Mouse (Mus musculus) adrenal gland, postnatal 36 days (tissue): ENCODE data around the gene Cemip. TPM values are rescaled to one million over a fixed set of nuclear protein-coding genes. Genes with fewer than 3 reads are reported as not detected.

ENCODE experiments used
- DNase-seq, 2 experiments: peaks; one replicate each; pipeline ENCODE4 v3.0.0; 2021; ENCODE audit warnings: mixed read lengths in 1 of 2
- total RNA-seq, 2 experiments: library from RNA; stranded (reverse); gene quantifications; 2 replicates each; pipeline ENCODE4 v1.2.3; 2021

Gene Cemip
- total RNA-seq, 2 experiments from 2014 or later: 0.79 to 1.6 TPM

DNA sequence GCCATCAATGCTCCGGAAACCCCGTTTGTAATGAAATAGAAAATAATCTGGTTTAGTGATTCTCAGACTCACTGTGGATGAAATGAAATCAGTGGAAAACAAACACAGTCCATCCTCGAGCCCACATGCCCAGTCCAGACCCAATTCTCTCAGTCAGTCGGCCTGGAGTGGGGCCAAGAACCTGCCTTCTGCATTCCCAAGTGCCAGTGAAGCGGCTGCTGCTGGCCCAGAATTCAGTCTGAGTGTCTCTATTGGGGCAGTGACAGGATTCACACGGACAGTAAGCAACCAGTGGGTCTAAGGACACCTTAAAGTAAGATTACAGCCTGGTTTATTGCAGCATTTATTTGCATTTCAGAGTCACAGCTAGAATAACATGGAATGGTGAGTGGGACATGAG, 10.2 kb upstream of the Cemip start:
- peak; percentile 45 to 55 for DNase-seq

DNA sequence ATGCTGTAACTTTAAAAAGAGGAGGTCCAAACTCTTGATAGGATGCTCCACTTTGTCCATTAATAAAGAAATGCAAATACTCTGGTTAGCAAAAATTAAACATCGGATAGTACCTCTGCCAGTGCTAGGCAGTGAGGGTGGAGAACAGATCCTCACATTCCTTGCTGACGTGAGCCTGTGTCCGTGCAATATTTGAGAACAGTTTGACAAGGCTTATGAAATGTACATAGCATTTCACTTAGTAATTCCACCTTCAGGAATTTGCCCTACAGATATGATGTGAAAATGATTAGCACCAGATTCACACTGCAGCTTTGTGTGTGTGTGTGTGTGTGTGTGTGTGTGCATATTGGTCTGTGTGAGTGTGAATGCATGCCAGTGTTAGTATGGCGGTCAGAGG, 4.5 kb upstream of the Cemip start:
- DNase-seq: no peak

DNA sequence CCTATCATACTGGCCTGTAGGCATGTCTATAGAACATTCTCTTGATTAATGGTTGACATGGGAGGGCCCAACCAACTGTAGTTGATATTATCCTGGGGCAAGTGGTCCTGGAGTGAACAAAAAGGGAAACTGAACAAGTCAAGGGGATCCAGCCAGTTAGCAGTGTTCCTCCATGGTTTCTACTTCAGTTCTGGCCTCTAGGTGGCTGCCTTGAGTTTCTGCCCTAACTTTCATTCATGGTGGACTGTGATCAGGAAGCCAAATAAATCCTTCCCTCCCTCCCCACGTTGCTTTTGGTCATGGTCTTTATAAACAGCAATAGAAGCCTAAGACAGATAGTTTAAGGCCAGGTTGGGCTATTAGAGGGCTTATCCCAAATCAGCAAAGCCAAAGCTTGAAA, 3.5 kb upstream of the Cemip start:
- peak in 1 of 2 experiments; percentile 38 for DNase-seq

DNA sequence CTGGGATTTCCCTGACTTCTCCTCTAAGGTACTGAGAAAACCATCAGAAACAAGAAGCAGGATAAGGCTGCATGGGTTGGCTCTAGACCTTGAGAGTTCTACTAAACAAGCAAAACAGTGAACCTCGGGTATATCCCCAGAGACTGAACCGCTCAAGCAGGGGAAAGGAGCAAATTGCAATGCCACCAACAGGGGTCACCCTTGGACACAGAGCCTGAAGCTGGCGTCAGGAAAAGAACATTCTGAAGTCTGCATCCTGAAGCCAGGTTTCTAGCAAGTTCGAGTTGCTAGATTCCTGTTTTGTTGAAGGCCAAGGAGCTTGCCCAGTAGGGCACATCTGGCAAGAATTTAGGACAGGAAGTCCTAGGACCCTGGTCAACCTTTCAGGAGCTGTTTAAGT, 2.7 kb upstream of the Cemip start:
- DNase-seq: peak; percentile 76 to 88

DNA sequence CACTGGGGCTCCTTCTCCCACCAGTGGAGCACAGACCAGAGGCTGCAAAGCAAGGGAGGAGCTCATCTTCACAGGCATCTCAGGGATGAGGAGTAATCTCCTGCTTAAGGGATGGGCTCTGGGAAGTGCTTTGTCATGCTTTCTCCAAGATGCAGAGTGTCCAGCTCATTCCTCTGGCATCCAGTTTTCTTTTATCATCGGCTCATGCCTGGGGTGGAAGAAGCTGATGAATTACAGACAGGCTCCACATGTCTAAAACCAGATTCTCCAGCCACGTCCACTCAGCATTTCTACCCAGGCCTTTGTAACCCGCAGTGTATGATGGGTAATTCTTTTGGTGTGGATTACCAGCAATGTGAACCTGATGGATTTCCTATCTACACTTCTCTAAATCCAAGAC, 1.9 kb upstream of the Cemip start:
- DNase-seq: no peak

DNA sequence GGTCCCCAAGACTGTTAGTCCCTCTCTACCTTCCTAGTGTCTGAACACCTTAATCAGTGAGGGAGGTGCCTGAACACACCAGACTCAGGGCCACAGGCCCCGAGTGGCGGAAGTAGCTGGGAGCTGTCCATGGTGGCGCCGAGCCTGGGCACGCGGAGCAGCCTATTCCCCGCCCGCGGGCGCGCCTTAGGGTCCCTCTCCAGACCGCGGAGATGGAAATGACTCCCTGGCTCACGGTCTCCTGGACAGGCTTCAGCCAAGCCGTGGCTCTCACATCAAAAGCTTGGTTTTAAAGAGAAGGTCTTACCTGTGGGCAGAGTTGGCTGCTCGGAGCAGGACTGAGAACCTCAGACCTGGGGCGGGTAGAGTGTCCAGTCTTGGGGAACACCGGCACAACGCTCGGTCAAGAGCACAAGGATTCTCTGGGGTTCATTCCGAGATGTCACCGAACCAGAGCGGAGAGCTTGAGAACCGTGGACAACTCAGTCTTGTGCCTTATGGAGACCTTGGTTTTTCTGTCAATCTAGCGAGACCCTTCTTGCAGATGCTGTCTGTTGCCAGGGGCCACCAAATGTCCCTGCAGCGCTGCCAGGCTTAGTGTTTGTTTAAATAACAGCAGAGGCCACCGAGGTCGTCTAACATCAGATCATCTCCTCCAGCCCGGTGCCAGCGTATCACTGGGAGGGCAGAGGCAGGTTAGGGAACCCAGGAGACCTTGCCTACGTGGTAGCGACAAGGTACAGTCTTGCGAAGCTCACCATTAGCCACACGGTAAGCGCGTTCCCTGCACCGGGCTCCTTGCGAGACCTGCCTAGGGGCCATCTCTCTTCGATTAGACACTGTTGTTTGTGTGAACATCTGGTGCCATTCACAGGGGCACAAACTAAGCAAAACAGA, 1.0 kb downstream of the Cemip start:
- peak; percentile 83 to 84 for DNase-seq

DNA sequence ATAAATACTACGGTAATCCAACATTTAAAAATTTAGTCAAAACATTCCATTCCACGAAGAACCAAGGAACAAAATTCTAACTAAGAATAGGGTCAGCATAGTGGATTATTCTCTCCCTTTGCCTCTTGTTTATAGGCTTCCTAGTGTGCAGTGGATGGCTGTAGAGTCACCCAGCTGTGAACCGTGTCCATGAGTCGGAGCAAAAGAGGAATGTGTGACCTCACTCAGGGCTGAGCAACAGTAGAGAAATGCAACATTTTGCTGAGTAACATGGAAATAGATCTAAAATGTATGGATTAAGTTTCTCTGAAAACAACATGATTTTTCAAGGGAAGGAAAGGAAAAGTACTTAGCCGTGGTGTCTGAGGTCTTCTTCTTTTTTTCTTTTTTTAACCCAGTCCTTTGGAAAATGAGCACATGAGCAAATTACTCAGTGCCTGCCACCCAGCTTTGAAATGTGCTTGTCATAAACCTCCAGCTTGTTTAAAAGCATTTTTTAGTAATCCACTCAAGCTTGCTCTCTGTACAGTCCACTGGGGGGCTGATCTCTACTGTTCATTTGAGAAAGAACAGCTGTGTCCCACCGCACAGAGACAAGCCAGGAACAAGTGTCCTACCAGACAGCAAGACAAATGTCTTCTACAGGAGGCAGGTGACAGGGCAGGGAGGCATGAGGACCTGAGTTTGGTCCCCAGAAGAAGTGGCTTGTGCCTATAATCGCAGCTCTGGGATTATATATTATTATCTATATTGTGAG, 8.9 kb downstream of the Cemip start:
- DNase-seq: no peak

DNA sequence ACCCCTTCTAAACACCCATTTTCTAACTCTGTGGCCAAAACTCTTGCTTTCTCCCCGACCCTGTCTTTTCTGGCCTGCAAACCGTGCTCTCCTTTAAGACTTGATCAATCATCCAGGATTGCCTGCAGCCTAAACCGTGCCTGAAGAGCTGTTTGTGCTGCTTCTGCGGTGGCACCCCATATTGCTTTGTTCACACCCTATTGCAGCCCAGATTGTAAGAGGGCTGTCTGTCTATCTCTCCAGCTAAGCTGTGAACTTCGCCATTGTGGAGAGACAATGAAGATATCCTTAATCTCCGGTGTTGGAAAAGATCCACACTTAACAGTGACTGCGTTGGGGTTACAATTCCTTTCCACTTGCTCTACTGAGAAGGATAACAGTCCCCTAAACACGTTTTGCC, 12.0 kb downstream of the Cemip start:
- DNase-seq: no peak

DNA sequence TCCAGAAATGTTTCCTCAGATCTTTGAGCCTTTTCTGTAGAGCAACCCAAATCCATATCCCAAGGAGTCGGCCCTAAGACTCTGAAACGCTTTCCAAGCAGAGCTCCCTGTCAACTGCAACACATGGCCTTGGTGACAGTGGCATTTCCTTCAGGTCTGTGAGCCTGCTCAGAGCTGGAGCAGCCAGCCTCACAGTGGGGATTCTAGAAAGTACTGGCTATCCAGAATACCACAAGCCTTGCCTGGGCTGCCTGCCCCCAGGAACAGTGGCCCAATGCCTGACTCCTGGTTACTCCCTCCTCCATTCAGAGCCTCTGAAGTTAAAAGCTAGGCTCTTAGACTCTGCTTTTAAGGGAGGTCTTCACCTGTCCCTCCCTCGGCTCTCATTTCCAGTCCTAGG, 12.4 kb downstream of the Cemip start:
- no peak for DNase-seq

DNA sequence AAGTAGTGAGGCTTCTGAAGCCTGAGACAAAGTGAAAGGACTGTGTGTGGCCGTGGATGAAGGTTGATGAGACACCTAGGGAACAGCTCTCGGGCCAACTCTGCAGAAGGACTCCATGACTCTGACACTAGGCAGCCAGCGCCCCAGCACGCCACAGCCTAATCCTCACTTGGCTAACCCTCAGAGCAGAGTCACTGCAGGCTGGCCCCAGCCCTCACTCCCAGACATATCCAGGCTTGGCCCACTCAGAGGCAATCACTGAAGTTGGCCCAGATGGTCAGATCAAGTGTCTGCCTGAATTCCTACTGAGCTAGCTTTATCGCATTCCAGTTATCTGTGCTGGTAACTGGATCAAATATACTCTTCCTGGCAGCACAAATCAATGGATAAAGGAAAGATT, 17.4 kb downstream of the Cemip start:
- no peak for DNase-seq

DNA sequence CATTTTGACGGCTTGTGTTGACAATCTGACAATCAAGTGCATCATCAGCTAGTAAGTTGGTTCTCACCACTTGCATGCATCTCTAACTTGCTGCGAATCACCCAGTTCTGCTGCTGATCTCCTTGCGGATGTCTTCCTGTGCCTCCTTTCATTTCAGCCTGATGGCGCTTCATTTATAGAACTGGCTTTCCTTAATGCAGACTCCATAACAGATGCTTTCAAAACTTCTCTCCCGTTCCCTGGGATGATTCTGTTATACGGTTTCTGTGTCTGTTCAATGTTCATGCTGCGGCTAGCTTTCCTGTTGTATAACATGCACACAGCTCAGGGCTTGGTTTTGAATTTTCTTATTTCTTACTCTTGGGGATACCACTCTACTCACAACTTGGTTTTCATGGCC, 26.5 kb downstream of the Cemip start:
- no peak for DNase-seq

DNA sequence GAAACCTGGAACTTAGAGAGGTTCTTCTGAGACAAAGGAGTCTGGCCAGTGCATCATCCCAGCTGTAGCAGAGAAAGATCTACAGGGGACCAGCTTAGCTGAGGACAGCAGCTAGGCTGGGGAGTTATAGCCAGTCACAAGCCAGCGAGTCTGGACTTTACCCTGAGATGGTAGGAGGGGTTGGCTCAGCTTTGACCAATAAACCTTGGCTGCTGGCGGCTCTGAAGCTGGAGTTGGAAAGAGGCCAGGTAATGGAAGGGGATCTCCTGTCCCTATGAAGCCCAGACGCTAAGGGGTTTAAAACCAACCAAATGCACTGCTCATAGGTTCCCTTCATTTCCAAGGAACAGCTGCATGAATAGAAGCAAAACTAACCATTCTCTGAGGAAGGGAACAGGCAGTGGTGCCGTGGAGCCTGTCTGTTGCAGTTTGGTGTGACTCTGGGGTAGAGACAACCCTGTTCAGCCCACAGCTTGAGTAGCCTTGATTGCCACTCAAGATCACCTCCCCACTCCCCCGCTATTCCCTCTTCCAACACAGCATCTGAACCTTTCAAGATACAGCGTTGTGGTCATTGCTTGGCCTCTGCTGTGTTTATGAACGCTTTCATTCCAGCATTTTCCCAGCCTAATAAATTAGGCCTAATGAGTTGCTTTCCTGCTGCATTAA, 30.2 kb downstream of the Cemip start:
- DNase-seq: peak; percentile 3 to 4

DNA sequence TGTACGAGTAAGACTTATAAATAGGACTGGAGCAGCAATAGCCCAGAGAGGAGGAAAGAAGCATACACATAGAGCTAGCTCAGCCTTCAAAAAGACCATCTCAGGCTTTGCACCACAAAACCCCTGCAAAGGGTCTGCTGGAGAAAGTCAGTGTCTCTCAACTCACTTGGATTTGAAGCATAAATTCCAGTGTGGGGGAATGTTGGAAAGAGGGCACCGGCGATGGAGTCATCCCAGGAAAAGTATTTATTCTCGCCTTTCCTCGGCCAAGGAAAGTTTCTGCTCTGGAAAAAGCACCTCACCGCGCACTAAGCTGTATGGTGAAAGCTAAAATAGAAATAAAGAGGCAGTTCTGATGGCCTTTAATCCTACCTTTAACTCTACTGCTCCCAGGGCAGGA, 32.4 kb downstream of the Cemip start:
- DNase-seq: no peak

DNA sequence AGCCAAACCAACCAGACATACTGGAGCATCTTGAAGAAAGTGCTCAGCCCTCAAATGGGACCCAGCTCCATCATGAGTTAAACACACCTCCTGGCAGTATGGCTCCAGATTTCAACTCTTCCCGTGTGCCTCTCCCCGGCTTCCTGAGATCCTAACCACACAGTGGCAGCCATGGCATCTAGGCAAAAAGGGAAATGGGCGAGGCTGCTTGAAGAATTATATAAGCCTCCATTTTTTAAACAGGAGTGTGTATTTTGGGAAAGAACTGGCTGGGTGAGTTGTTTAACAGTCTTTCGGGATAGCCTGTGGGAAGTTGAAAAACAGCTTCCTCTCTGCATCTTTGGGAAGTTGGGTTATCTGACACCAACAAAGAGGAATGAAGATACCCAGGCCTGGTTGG, 34.9 kb downstream of the Cemip start:
- DNase-seq: no peak

DNA sequence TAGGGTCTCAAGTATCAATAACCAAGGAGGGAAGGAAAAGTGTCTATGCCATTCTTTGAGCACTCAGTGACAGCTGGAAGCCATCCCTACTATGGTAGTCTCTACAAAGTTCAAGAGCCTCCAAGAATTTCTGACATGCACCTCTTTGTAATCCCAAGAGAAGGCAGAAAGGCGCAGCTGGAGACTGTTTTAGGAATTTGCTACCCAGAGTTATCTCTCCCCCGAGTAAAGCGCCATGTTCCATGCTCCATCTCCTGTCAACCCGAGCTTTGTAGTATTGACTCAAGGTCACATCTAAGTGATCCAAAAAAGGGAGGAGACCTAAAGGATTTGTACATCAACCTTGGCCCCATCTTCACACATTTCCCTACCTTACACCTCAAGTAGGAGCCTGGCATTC, 40.8 kb downstream of the Cemip start:
- no peak for DNase-seq

DNA sequence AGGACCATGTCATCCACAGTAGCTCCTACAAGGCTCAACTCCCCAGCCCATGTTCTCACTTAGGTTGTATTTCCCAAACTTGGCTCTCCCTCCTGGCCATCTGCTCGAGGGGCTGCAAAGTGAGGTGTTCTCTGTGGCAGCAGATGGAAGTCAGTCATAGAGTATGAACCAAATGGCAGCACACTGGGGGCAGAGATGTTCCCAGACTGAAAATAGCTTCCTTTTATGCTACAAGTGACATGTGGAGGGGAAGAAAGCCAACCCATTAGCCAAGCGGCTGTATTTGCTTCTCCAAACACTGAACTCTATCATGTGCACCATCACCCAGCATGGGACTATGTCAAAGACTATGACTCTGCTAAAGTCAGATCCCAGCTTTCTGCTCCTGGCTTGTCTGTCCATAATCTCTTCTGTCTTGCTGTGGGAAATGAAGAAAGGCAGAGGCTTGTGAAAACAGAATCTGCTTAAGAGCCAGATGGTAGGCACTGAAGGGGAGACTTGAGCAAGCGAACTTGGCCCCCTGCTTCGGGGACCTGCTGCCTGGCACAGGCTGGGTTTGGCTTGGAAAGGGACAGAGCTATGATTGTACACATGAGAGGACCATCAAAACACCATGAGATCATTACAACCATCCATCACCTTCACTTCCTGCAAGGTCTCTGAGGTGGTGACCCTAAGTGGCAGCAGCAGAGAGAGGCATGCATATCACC, 41.6 kb downstream of the Cemip start:
- DNase-seq: no peak

DNA sequence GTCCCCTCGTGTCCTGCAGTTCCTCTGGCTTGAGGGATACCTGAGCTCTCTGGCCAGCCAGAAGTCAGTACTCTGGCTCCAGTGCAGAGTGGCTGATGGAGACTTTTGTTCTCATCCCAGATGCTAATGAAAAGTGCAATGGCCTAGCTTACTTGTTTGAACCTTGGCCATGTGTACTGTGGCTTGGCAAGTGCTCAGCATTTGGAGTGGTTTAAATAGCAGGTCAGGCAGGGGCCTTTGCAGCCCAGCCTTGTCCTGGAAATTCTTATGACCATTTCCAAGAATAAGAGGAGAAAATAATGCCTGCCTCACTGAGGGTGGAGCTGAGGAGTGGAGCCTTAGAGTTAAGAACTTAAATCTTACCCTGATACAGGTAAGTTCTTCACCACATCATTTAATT, 43.6 kb downstream of the Cemip start:
- DNase-seq: no peak

DNA sequence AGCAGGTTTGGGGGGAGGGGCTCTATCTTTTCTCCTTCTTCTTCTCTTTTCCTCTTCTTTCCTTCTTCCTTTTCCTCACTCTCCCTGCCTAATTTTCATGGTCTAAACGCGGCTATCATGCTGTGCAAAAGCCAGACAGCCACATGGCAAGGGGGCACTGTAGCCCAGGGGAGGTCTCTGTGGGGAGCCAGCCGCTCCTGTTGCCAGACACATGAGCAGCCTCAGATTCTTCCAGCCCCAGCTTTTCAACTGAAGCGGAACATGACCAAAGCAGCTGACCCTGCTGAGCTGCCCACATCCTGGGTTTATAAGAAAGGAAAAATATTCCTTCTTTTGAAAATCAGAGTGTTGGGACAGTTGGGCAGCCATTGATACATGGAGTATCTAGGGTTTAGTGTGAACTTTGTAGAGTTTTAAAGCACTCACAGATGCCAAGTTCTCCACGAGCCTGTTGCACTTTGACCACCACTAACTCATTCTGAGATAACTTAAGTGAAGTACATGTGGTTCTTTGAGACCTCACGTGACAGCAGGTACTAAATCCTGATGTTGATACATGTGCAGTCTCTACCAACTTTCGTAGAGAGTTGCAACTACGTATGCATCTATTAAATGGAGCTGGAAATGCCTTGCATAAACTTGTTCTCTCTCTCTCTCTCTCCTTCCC, 46.3 kb downstream of the Cemip start:
- DNase-seq: no peak

DNA sequence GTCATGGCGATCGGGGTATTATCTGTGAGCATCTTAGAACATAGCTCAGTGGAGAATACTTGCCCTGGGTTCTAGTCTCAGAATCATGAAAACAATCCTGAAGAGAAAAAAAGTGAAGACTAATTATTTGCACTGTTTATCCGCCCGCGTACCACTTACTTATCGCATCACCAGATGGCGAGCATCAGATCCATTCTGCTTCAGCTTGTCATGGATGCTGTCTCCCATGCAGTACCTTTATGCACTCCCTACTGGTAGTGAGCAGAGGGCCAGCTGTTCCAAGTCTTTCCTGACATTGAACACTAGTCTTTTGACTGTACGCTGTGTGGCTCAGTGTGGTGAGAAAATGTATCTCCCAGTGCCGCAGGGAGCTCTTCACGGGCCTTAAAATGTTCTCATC, 47.7 kb downstream of the Cemip start:
- no peak for DNase-seq

DNA sequence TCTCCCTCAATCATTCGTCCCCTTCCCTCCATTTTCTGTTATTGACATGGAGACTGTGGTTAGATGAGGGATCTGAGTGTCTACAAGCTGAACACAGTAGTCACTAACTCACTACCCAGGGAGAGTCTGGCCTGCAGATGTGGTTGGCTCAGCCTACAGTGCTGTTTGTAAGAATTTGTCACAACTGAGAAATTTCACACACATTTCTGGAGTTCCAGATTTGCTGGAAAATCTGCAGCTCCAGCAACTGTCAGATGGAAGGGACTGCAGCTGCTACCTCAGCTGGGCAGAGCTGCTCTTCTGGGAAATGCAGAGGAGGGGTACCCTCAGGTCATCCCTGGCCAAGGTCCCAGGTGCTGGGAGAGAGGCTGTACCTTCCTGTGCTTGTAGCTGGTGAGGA, 53.5 kb downstream of the Cemip start:
- no peak for DNase-seq

DNA sequence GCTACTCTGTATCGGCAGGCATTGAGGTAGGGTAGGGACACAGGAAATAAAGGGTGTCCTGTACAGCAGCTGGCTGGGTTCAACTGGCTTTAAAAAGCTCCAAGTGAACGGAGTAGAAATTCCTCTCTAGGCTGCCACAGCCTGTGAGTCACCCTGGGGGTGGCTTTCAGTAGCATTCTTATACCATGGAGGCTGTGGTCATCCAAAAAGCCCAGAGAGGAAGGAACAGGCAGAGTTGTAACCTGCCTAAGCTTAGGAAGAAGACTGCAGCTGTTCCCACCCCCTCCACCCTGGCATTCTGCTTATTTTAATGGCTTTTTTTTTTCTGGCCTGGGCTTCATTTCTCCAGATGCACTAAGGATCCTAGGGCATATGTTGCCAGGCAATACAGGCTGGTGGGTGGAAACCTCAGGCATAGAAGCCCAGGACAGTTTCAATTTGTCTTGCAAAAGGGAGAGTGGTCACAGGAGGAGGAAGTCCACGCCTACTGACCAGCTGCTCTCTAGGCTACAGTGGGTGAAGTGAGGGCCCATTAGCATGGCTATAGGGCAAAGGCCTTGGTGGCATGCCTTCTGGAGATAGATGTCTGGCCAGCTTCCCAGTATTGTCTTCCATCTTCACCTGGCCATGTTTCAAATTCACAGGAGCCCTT, 57.1 kb downstream of the Cemip start:
- peak; percentile 3 to 46 for DNase-seq
